Mouse (Mus musculus) bone marrow macrophage, adult 2 months (primary cell): ENCODE data around the gene Tmem269.

Source experiments
- CTCF ChIP-seq: IDR thresholded peaks from 2 replicates; pipeline ENCODE4 v1.5.1; 2012; ENCODE audit warnings: low read depth, mild to moderate bottlenecking, low read length, moderate library complexity
- POLR2A ChIP-seq: IDR thresholded peaks from 2 replicates; pipeline ENCODE4 v1.6.1; 2012; ENCODE audit warnings: mild to moderate bottlenecking, low read depth, low read length, borderline replicate concordance

DNA sequence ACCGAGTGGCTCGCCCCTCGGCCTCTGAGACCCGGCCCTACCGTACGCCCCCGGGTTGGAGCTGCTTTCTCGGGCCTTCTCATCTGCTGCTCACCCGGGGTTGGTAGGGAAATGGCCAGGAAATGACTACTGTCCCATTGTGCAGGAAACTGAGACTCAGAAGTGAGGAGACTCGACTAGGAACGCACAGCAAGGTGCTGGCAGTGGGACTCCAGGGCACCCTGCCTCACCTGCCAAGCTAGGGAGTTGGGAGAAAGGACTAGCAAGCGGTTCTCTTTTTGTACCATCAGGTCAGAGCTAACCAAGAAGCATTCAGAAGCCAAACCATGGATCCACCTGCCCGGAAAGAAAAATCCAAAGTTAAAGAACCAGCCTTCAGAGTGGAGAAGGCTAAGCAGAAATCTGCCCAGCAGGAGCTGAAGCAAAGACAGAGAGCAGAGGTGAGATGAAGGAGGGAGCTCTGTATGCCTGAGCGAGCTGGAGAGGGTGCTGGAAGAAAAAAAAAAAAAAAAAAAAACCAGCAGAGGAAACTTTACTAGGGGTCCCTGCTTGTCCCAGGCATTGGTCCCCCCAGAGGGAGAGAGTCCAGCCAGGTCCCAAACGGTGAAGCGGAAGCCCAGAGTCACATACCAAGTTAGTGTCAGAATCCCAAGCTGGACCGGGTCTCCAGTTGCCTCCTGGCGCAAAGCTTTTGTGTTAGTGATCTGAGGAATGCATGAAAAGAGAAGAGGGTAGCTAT lies 22.3 kb downstream of the Tmem269 start:
- no peak for TF ChIP-seq CTCF
- no peak for TF ChIP-seq POLR2A
